Mouse (Mus musculus): Measurements from ENCODE around the gene Pld4.

DNA sequence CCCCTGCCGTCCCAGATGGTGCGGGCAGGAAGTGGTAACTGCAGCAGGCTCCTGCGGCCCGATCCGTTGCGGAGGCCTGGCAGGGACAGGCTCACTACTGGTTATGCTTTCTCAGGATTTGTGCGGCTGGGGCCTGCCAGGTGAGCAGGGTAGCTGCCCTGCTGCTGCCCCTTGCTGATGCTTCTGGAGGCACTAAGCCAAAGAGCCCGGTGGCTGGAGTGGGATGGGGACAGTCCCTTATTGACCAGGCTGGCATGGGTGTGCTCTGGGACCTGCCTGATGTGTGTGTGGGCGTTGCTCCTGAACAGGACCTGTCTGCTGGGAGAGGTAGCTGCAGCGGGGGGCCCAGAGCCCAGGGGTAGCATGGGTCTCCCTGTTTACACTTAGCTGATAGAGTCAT lies 14.7 kb upstream of the Pld4 start:
- TF ChIP-seq POLR2A (IDR thresholded peaks at IDR 0.05; ENCODE audit: borderline replicate concordance, insufficient read depth, low read length): no peak
- no peak for TF ChIP-seq CTCF (IDR thresholded peaks at IDR 0.05; ENCODE audit: borderline replicate concordance, insufficient read depth, low read depth, low read length)
